Mouse (Mus musculus): ENCODE results near the gene Draxin.

The Draxin gene

DNA sequence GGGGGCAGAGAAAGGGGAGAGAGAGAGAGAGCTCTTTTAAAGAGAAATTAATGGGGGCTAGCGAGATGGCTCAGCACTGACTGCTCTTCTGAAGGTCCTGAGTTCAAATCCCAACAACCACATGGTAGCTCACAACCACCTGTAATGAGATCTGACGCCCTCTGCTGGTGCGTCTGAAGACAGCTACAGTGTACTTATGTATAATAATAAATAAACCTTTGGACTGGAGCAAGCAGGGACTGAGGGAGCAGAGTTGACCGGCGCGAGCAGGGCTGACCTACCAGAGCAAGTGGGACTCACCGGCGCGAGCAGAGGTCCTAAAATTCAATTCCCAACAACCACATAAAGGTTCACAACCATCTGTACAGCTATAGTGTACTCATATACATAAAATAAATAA lies 10.9 kb downstream of the Draxin start:
- in situ Hi-C loops (cut with MboI, MseI): loop anchor here in 1 of 2 experiments (5.0 to 10.0 kb wide), 2 partner anchors 45 to 133 kb away; partner anchors contain the start of genes Fbxo2 and Fbxo44

- in situ Hi-C loops (cut with MboI, MseI): loop anchor here in 1 of 2 experiments (5.0 to 10.0 kb wide), 2 partner anchors 47 to 135 kb away; partner anchors contain the start of genes Fbxo2 and Fbxo44
These were observed 13.1 kb downstream of the Draxin start for GRCm38 (mm10) chr4:148117392-148117791.

GRCm38 (mm10) chr4:148116657-148117056 lies 13.8 kb downstream of the Draxin start:
- in situ Hi-C loops (cut with MboI, MseI): loop anchor here in 1 of 2 experiments (5.0 to 10.0 kb wide), 2 partner anchors 48 to 136 kb away; partner anchors contain the start of genes Fbxo2 and Fbxo44

DNA sequence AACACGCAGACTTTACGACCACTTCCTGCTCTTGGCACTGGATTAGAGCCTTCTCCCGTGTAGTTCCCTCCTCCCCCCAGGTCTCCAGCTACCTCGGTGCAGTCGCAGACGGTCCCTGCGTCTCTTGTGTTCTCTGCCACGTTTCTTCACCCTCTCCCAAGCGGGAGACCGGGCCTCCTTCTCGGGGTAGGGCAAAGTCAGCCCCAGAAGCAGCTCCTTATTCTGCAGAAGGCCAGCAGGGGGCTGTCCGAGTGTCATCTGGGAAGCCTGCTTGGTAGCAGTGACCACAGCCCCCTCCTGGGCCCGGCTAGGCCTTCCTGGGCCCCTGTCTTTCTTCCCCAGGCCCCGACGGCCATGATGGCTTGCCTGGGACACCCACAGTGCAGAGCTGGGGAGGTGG lies 15.0 kb downstream of the Draxin start:
- in situ Hi-C loops (cut with MboI, MseI): loop anchor here in 1 of 2 experiments (5.0 to 10.0 kb wide), 2 partner anchors 49 to 137 kb away; partner anchors contain the start of genes Fbxo2 and Fbxo44

GRCm38 (mm10) chr4:148114758-148115391 lies 15.6 kb downstream of the Draxin start:
- in situ Hi-C loops (cut with MboI, MseI): loop anchor here (5.0 to 10.0 kb wide), 3 partner anchors 50 to 137 kb away; partner anchors contain the start of genes Fbxo2 (in 1 of the 2) and Fbxo44 (in 1 of the 2)

- in situ Hi-C loops (cut with MboI, MseI): loop anchor here (5.0 to 10.0 kb wide), 2 partner anchors 52 to 55 kb away; partner anchors contain the start of genes Fbxo2 (in 1 of the 2) and Fbxo44 (in 1 of the 2)
These were observed 18.0 kb downstream of the Draxin start for GRCm38 (mm10) chr4:148112519-148112918.

- in situ Hi-C loops (cut with MboI, MseI): no loop called here
These were observed 21.3 kb downstream of the Draxin start for GRCm38 (mm10) chr4:148109215-148109614.

- in situ Hi-C loops (cut with MboI, MseI): no loop called here
These were observed 21.9 kb downstream of the Draxin start for GRCm38 (mm10) chr4:148108565-148109100.

DNA sequence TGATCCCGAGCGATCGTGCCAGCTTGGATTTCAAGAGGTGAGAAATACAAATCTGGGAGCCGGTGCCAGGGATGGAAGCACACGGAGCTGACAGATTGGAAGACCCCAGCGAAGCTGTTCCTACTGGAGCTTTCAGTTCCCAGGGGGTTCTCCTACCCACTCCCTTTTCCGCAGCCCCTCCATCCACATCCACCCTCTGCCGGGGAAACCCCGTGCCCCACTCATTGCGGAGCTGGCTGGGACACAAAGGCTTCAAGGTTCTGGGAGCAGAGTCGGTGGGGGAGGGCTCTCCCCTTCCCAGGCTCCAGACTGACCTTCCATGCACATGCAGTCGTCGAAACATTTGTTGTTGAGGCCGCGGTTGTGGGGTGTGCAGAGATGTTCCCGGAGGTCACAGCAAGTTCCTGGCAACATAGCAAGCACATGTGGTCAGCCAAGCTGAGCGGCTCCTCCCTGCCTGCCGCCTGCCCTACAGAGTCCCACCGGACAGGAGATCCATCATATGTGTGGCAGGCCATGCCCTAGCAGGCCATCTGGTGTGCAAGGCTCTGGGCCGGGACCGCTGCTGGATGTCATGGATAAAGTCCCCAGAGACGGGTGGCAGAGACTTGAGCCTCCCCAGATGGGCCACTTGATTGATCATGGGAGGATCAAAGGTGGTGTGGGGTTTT lies 22.7 kb downstream of the Draxin start:
- in situ Hi-C loops (cut with MboI, MseI): no loop called here

GRCm38 (mm10) chr4:148104146-148104545 lies 26.4 kb downstream of the Draxin start:
- in situ Hi-C loops (cut with MboI, MseI): no loop called here

DNA sequence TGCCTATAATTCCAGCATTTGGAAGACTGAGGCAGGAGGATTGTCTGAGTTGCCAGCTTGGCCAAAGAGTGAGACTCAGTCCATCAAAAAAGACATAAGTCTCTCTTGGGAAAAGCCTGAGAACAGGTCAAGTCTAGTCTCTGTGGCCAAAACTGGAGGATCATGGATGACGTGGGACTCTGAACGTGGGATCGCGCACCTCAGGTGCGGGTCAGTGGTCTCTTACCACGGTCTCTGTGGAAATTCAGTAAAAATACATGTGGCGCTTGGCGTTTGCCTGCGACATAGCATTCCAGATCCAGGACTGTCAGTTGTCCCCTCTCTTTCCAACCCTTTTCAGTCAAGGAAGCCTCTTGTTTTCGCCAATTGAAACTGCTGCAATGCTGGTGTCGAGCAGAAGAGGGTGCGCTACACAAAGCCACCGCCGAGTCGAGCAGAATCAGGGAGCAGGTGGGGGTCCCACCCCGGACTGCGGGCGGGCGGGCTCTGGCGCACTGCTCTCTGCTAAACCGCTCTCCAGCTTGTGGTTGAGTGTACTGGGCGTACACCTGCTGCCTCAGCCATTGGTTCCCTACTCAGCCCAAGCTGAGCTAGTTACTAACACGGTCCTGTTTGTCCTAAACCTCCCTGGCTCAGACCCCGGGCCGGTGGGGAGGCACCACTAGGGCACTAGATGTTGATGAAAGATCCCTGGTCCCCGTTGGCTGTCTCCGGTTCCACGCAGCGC lies 28.5 kb downstream of the Draxin start:
- in situ Hi-C loops (cut with MboI, MseI): no loop called here

GRCm38 (mm10) chr4:148098666-148099065 lies 31.8 kb downstream of the Draxin start:
- in situ Hi-C loops (cut with MboI, MseI): no loop called here

DNA sequence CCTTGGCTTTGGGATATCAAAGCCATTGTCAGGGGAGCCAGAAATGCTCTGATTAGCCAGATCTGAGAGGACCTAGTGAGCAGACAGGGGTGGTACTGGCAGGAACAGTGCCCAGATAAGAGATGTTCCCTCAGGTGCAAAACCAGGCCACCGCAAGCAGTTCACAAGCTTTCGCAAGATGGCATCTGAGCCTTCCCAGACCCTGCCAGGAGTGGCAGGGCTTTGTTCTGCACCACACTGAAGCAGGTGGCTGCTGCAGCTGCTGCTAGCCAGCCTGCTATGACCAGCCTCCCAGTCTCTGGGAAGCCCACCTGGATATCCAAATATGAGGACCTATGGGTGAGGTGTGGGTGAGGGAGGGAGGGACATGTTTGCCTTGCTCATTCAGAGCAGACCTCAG lies 32.6 kb downstream of the Draxin start:
- in situ Hi-C loops (cut with MboI, MseI): no loop called here

GRCm38 (mm10) chr4:148095081-148095480 lies 35.4 kb downstream of the Draxin start:
- in situ Hi-C loops (cut with MboI, MseI): no loop called here

DNA sequence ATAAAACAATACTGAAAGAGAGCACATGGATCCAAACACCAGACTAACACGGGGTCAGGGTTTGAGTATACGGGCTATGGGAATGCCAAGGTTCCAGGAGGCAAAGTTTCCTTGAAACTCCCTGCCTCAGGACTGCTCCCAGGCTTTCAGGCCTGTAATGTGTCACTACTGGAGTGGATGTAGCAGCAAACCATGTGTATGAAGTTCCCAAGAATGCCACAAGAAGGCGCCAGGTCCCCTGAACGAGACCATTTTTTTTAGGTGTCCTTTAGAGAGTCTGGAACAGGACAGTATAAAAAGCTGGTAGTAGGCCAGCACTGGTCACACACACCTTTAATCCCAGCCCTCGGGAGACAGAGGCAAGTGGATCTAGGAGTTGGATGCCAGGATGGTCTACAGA lies 36.3 kb downstream of the Draxin start:
- in situ Hi-C loops (cut with MboI, MseI): no loop called here

GRCm38 (mm10) chr4:148092551-148093271 lies 37.8 kb downstream of the Draxin start:
- in situ Hi-C loops (cut with MboI, MseI): no loop called here

- in situ Hi-C loops (cut with MboI, MseI): no loop called here
These were observed 39.3 kb downstream of the Draxin start for GRCm38 (mm10) chr4:148091181-148091580.

- in situ Hi-C loops (cut with MboI, MseI): loop anchor here in 1 of 2 experiments (5.0 kb wide), 1 partner anchor 47 kb away; no protein-coding TSS in a partner anchor
These were observed 41.3 kb downstream of the Draxin start for GRCm38 (mm10) chr4:148089166-148089565.

DNA sequence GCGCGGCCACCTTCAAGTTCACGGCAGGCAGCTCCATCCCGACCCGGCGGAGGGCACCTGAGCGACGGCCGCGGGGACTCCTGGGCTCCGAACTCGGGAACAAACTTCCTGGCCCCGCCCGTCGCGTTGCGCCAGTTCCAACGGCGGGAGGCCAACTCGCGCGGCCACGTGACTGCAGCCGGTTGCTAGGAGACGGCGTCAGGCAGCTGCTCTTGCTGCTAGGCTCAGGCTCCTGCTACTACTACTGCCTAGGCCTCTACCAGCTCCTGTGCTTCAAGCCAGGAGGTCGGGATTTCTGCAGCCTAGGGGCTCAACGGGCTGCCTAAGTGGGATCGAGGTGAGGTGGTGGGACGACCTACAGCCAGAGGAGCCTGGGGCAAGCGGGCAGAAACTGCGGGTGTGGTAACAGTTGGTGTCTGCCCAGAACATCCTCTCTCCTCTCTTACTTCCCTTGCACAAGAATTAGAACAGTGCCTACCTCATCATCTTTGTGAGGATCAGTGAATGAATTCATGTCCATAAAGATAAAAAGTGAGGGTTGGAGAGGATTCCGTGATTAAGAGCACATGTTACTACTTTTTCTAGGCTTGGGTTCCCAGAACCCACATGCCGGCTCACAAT lies 42.5 kb downstream of the Draxin start, which contains the start of gene Agtrap:
TSS of gene Agtrap (minus strand) at position 125 of the 621 bp plus-strand sequence.
- in situ Hi-C loops (cut with MboI, MseI): loop anchor here in 1 of 2 experiments (5.0 kb wide), 1 partner anchor 46 kb away; no protein-coding TSS in a partner anchor
